Mouse (Mus musculus) CH12.LX (cell line): ENCODE results near the gene Prkce.

ENCODE experiments used
- HCFC1 ChIP-seq: IDR thresholded peaks from 2 replicates; pipeline ENCODE4 v1.6.1; 2012; ENCODE audit warnings: low read depth, mild to moderate bottlenecking, inconsistent platforms, low read length, improper control_type of control experiment
- ZC3H11A ChIP-seq: IDR thresholded peaks from 2 replicates; pipeline ENCODE4 v1.6.1; 2012; ENCODE audit warnings: low read depth, mild to moderate bottlenecking, inconsistent platforms, low read length, improper control_type of control experiment

GRCm38 (mm10) chr17:86414608-86415007, 247.0 kb downstream of the Prkce start:
- TF ChIP-seq HCFC1, result no peak
- TF ChIP-seq ZC3H11A, result no peak
